Mouse (Mus musculus): ENCODE data around the gene Ccr4.

Ccr4 gene

DNA sequence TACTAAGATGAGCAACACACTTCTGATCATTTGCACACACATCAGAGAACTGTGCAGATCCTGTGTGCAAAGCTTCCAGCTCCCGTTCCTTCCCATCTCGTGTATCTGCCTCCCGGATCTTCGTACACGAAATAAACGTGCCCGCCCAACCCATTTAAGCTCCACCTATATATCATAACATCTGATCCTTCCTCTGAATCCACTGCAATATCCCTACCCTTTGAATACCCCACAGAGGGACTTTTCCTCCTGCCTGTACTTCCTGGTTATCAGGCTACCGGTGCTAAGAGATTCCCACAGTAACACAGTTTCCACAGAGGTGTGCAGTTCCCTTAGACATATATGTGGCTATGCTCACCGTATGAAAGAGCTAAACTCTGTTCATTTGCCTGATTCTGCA, at the start of gene Ccr4:
Gene Ccr4 (minus strand): TSS at position 101 of the 400 bp plus-strand sequence.
- no peak for DNase-seq (ENCODE audit: low spot score)

DNA sequence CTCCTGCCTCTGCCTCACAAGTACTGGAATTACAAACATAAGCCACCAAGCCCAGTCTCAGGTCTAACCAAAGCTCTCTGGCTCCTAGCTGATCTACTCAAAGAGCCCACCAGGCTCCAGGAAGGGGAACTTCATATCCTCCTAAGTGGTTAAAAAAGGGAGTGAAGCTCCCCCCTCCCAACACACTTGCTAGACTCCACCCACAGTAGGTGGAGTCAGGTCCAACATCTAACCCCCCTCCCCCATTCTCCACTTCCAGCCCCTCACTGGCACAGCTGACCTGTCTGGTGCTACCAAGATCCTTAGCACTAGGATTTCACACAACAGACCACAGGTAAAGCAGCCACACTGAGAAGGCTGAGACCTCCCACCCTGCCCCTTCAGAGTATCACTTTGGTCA, 49.1 kb upstream of the Ccr4 start:
- DNase-seq (ENCODE audit: low spot score), result no peak

DNA sequence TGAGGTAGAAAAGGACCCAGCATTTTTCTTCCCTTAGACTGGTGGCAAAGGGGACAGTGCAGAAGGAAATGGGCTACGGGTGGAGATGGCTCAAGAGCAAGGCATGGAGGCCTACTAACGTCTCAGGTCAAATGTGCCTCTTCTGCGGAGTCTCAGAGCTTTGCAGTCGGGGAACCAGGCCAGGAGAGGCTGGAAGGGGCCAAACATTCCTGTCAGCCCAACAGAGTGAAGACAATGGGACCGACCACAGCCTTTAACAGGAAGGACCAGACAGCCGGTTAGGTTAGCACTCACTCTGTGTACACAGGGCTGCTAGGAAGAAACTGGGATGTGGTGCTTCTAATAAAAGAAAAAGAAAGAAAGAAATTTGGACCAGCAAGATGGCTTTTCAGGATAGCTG, 45.3 kb upstream of the Ccr4 start:
- DNase-seq (ENCODE audit: low spot score), result no peak

DNA sequence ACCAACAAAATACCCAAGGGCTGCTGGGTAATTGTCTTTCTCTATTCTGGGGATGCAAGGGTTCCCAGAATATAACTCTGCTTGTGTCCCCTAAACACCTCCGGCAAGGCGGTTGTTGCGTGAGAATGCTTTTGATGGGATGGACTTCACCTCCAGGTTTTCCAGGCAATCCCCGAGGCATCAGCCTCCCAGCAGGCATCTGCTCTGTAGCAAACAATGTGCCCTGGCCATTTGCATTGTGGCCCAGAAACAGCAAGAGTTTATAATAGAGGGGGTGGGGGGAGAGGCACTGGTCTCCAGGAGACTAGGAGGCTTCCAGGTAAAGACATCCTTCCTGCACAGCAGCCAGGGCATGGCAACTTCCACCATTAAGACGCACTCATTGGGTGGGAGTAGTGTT, 44.4 kb upstream of the Ccr4 start:
- DNase-seq (ENCODE audit: low spot score), result no peak

DNA sequence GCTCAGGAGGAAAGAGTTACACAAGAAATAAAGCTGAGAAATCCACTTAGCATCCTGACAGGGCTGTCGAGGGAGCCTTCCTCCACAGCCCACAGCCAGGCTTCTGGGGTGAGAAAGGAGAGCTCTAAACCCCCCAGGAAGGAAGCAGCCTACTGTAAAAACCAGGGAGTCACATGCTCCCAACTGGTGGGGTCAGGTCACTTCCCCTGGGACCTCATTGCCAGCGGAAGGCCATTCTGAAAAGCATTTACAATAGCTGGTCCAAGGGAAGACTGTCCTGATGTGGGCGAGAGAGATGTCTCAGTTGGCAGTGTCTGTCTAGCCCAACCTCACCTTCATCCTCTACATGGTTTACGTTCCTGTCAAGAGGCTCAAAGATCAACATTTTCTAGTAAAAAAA, 43.8 kb upstream of the Ccr4 start:
- DNase-seq (ENCODE audit: low spot score), result no peak

DNA sequence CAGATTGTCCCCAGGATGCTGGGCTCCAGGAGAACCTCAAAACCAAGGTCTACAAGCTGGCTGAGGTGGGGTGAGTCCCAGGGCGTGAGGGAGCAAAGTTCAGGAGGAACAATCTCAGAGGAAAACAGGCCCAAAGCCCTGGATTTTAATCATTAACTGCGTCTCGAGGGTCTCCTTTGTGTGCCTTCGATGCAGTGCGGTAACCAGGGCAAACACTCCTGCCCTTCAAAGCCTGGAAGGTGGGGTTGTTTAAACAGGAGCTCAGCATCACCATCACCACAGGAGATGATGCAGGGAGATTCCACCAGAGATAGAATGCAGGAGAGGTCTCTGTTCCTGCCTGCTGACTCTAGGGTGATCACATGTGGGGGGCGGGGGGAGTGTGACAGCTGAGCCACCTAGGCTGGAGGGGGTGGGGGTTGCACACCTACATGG, 42.9 kb upstream of the Ccr4 start:
- DNase-seq (ENCODE audit: low spot score), result no peak

DNA sequence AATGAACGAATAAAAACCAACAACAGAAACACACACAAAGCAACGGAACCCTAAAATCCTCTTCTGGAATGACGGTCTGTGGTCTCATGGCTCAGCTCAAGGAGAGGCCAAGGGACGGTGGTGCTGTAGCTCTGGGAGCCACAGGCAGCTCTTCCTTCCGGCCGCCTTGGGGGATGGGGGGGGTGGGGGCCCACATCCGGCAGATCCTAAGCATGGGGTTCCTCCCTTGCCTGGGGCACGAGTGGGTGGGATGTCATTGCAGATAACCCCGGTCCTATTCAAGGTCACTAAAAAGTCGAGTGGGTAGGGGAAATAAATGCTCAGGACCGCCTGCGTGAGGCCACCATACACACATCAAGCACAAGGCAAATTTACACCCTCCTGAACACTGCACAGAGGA, 42.0 kb upstream of the Ccr4 start:
- DNase-seq (ENCODE audit: low spot score), result no peak

DNA sequence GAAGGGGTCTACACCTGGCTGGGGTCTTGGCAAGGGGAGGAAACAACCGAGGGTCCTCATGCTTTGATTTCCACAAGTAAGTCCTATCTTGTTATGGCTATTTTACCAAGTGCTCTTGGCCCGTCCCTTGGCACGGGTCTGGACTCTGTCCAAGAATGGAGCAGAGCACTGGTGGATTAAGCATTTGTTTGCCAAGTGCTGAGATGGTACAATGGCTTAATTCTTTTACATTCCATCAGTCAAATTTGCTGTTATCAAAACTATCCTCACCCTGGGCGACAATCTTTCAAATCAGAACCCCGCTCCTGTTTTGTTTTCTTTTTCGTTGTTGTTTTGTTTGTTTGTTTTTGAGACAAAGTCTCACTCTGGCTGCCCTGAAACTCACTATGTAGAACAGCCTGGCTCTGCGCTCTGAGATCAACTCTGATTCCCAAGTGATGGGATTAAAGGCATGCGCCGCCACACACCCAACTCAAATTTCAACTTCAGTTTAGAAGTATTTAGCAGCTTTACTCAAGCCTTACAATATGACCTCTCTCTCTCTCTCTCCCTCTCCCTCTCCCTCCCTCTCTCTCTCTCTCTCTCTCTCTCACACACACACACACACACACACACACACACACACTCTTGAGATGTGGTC, 40.2 kb upstream of the Ccr4 start:
- no peak for DNase-seq (ENCODE audit: low spot score)

DNA sequence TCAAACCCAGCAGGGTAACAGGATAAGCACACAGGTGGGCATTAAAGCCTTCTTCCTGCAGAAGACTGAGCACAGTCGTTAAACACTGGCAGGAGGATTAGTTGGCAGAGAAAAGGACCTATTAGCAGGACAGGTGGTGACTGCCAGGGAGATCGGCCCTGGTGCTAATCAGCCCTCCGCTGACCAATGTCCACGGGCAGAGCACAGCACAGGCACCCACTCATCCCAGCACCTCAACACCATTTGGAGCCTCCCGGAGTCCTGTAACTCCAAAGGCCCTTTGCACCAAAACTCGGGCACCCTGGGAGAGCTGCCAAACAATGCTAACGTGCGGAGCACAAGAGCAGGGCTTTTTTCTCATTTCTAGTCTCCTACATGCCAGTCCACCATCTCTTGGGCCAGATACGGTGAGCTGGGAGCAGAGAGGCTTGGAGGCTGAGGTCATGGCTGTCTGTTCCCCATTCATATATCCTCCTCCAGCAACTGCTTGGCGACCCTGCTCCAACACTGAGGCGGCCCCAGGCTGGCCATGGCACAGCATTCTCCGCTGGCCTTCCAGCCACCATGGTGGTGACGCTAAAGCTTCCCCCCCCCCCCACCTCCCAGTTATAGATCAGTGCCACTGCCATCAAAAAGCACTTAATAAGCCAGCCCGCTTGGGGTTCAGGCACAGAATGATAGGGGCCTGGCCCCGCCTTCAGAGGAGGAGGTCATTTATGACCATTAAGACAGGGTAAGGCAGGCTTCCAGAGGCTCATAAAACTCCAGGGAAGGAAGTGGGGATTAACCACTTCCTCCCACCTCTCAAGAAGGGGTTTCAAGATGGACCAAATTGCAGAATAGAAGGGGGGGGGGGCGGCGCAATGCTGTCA, 39.4 kb upstream of the Ccr4 start:
- no peak for DNase-seq (ENCODE audit: low spot score)

DNA sequence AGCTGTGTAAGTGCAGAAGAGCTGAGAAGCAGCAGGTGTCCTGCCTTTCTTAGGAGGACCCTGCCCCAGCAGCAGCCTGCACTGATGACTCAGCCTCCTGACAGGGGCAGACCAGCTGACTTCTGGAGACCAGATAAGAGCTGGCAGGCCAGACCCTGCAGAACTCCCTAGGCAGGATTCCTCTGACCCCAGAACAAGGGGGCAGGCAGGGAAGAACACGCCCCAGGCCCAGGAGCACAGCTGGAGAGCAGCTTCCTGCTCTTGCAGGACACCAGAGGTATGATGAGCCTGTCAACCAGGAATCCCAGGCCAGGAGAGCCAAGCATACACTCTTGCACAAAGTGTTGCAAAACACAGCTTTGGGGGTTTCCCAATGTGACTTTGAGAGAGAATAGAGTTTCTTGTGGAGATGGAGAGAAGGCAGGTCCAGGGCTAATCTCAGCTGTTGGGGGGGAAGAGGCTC, 36.6 kb upstream of the Ccr4 start:
- DNase-seq (ENCODE audit: low spot score), result no peak

DNA sequence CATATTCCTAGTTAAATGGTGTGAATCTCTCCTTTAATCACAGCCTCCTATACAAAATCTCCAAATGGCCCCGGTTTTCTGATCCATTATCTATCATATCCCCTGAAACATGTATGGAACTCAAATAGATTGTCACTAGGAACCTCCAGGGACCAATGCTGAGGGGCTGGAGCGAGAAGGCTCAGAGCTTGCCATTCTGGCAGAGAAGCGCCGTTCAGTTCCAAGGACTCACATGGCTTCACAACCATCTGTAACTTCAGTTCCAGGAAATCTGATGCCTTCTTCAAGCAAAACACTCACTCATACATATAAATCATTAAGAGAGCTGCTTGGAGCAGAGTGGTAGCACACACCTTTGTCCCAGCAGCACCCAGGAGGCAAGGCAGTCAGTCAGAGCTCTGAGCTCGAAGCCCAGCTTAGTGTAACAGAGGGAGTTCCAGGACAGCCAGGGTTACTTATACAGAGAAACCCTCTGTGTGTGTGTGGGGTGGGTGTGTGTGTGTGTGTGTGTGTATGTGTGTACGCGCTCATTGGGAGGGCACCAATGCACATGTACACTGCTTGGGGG, 34.4 kb upstream of the Ccr4 start:
- no peak for DNase-seq (ENCODE audit: low spot score)

DNA sequence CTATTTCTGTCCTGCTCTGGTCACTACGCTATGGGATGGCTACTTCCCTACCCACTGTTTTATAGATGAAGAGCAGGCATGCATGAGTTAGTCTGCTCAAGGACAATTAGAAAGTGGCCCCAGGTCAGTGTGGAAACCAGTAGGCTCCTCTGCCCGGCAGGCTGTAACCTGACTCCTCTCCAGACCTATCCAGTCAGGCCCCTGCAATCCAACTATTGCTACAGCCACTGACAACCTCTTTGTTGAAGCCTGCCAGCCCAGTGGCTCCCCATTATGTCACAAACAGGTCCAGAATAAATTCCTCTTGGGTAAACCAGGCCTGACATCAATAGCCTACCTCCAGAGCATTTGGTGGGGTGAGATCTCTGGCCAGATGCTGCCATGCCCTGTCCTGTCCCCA, 31.9 kb upstream of the Ccr4 start:
- no peak for DNase-seq (ENCODE audit: low spot score)

DNA sequence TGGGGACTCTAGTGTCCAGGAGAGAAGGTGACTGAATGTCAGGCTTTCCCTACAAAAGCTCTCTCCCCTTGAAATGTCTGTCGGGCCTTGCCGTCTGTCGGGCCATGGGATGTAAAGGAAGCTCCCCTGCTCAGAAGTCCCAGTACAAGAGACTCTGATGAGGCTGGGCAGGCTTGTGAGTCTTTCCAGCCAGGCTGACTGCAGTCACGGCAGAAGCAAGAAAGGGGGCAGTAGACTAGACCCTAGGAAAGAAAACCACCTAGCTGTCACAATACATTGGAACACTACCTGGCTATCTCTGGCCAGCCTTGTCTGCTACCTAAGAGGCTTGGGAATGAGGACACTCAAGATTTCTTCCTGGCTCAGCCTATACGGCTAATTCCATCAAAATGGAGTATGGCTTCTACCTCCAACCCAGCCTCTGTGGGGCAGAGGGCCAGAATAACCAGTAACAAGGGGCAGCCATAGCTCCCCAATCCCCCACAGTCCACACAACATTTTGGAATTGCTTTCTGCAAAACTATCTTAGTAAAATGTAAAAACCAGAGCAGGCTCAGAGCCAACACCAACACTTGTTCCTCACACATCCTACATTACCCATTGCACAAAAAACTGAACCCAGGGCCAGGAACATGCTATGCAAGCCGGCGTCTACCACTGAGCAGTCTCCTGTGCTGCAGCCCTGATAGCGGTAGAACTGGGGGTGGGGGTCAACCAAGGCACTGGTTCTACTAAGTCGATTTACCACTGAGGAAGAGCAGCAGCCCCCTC, 30.2 kb upstream of the Ccr4 start:
- DNase-seq (ENCODE audit: low spot score), result no peak

DNA sequence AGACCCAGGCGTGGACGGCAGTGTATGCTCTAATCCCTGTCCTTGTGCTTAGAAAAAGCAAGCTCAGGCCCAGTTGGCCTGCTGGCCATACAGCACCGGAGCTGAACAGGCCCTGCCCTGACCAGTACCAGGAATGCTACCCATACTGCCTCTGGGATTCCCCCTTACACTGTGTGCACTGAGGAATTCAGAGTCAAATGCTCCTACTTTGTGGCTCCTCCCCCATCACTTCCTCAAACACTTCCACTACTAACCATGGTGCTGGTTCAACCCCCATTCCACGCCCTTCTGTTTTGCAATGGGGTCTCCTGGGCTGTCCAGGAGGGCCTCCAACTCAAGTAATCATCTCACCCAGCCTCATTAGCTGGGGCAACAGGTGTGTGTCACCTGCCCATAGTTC, 29.1 kb upstream of the Ccr4 start:
- DNase-seq (ENCODE audit: low spot score), result no peak

DNA sequence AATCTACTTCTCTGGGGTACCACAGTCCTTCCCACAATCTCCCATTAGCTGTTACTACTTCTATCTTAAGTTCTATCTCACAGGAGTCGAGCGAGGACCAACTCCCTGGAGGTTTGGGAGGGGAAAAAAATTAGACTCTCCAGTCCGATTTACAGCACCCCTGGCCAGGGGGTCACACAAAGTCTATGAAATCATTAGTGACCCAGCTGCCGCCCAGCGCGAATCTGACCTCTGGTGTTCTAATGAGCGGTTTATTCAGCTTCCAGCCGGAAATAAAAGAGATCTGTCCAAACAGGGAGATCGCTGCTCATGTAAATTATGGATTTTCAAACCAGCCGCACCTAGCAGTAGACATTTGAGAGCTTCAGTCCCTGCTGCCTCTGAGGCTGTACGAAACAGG, 26.6 kb upstream of the Ccr4 start:
- DNase-seq (ENCODE audit: low spot score), result no peak

DNA sequence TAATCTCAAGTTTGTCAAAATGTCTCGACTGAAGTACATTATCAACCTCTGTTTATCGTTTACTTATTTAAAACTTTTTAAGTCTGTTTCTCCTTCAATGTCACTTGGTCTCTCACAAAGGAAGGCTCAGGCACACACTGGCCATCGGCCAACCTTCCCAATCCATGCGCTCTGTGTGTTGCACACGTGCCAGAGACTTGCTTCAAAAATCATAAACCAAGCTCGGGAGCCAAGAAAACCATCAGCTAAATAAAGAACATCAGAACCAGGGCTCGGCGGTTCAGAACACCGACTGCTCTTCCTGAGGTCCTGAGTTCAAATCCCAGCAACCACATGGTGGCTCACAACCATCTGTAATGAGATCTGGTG, 23.9 kb upstream of the Ccr4 start:
- DNase-seq (ENCODE audit: low spot score), result no peak

DNA sequence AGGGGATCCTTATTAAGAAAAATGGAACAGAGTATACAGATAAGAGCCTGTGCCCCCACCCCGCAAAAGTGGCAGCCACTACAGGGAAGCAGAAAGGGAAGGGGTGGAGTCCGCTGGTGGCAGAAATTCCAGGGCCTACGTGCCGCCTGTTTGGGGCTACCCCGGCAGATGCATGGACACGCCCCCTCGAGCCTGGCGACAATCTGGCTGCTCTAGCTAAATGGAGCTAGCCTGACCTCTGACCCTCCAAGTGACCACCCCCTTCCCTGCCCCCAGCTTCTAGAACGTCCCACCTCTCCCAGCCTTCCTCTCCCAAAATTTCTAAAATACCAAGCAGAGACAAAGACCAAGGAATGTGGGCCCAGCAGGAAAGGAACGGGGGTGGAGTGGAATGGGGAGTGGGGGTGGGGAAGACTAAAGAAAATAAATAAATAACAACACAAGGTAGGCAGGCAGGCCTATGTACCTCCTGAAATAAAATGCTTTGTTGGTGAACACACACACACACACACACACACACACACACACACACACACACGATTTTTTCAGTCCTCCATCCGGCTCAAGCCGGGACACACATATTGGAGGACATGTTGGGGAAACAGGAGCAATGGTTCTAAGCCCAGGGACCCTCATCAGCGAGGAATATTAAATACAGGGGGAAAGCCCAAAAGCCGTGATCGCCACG, 23.4 kb upstream of the Ccr4 start:
- DNase-seq (ENCODE audit: low spot score), result no peak

DNA sequence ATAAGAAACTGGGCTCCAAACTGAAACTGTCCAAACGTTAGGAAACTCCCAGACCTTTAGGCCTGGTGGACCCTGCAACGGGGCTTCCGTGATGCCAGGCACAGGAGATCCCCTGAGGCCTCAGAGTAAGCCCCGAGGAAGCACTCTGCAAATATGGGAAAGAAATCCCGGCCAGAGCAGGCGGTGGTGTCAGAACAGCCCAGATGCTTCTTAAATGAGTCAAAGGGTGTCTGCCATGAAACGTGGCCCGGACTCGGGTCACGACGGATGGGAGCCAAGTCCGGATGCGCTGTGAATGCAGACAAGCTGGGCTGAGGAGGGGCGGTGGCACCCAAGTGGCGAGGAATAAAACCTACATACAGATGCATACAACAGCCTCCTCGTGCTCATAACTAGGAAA, 22.4 kb upstream of the Ccr4 start:
- DNase-seq (ENCODE audit: low spot score), result no peak

DNA sequence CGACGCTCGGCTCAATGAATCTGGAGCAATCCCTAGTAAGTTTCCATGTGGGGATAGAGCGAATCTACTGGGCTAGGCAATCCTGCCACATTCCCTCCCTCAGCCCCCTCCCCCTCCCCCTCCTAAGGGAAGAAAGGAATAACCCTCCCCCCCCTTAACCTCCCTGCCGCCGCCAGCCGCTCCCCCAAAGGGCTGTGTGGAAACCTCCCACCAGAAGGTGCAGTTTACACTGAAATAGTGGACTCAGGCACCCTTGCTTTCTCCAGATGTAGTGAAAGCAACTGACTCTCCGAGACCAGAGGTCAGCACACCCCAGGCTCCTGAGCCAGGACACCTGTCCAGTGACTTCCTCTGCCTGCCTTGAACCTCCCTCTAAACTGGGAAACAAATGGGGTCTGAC, 21.9 kb upstream of the Ccr4 start:
- DNase-seq (ENCODE audit: low spot score), result no peak

DNA sequence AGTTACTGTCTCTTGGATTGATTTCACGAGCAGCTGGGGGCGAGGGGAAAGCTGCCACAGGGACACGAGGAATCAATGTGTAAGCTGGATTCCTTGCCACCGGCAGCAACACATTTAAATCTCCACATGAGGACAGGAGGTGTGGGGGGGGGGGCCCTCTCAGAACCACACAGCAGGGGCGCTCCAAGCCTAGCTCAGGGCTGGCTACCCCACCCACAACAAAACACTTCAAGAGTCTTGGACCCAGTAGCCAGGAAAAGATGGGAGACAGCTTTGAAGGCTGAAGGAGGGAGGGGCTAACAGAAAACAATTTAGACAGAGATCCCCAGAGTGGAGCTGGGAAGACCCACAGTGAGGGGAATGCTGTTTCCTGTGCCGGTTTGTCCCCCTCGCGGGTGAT, 21.2 kb upstream of the Ccr4 start:
- DNase-seq (ENCODE audit: low spot score), result no peak

DNA sequence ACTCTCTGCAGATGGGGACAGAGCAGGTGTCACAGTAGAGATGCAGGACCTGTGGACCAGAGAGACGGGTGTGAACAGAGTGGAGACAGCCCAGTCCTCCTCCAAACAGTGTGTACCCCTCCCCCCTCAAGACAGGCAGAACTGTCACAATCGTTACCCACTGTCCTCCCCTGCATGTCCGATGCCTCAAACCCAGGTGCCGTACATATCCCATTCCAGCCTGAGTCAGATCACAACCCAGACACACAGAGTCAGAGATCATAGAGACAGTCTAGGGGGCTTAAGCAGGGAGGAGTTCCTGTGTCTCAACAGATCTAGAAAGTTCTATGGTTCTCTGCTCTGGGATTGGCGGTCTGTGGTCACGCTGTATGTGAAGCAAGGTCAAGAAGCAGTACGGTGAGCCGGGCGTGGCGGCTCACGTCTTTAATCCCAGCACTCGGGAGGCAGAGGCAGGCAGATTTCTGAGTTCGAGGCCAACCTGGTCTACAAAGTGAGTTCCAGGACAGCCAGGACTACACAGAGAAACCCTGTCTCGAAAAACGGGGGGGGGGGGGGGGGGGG, 20.4 kb upstream of the Ccr4 start:
- DNase-seq (ENCODE audit: low spot score), result no peak

DNA sequence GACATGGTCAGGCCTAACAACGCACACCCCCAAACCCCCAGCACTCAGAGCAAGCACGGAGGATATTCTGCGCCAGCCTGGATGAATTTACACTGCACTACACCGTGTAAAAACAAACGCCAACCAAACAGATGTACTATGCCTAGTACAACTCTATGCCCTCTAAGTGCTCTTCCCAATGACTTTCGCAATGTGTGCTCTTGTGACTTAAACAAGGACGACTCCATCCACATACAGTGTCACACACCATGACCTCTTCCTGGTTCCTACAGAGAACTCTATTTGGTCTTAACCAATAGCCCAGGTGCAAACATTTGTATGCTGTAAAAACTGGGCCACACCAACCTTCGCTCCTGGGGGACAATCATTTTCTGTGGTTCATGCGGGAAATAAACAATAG, 17.8 kb upstream of the Ccr4 start:
- no peak for DNase-seq (ENCODE audit: low spot score)
